Mouse (Mus musculus) adrenal gland, adult 18-20 months (tissue): ENCODE measurements at regions not wholly inside any gene's neighbourhood (a gene's known extent, or its start where the extent isn't known, plus 50 kb on each side); places are given as distances from the start of the nearest gene placed in this dataset.

ENCODE experiments used
- DNase-seq, 2 experiments: peaks; one replicate each; pipeline ENCODE4 v3.0.0; 2021 to 2022; ENCODE audit warnings: low spot score in 2 of 2

GRCm38 (mm10) chr10:16438414-16438813 is 1284.6 kb upstream of the Cited2 start:
- DNase-seq: no peak

- DNase-seq: no peak
Observed at GRCm38 (mm10) chr10:16440932-16441640, 1281.9 kb upstream of the Cited2 start.

GRCm38 (mm10) chr10:16441661-16442072 is 1281.4 kb upstream of the Cited2 start:
- no peak for DNase-seq

- no peak for DNase-seq
Observed at GRCm38 (mm10) chr10:16443901-16444300, 1279.1 kb upstream of the Cited2 start.

- no peak for DNase-seq
Observed at GRCm38 (mm10) chr10:16467935-16468334, 1255.1 kb upstream of the Cited2 start.

GRCm38 (mm10) chr10:16469711-16470110 is 1253.3 kb upstream of the Cited2 start:
- DNase-seq: no peak

GRCm38 (mm10) chr10:16473952-16474521 is 1249.0 kb upstream of the Cited2 start:
- no peak for DNase-seq

GRCm38 (mm10) chr10:16498580-16498979 is 1224.4 kb upstream of the Cited2 start:
- DNase-seq: no peak

- no peak for DNase-seq
Observed at GRCm38 (mm10) chr10:16507681-16508080, 1215.3 kb upstream of the Cited2 start.

- DNase-seq: no peak
Observed at GRCm38 (mm10) chr10:16508161-16508560, 1214.9 kb upstream of the Cited2 start.

GRCm38 (mm10) chr10:16514656-16515055 is 1208.4 kb upstream of the Cited2 start:
- DNase-seq: no peak

GRCm38 (mm10) chr10:16521895-16522294 is 1201.1 kb upstream of the Cited2 start:
- DNase-seq: no peak

GRCm38 (mm10) chr10:16524101-16524500 is 1198.9 kb upstream of the Cited2 start:
- DNase-seq: no peak

- DNase-seq: no peak
Observed at GRCm38 (mm10) chr10:16527693-16528092, 1195.3 kb upstream of the Cited2 start.

- DNase-seq: no peak
Observed at GRCm38 (mm10) chr10:16537660-16538059, 1185.4 kb upstream of the Cited2 start.

- no peak for DNase-seq
Observed at GRCm38 (mm10) chr10:16538379-16538778, 1184.6 kb upstream of the Cited2 start.

- no peak for DNase-seq
Observed at GRCm38 (mm10) chr10:16545445-16545844, 1177.6 kb upstream of the Cited2 start.

- DNase-seq: peak in 1 of 2 experiments; percentile 16
Observed at GRCm38 (mm10) chr10:16552861-16553635, 1170.0 kb upstream of the Cited2 start.

- no peak for DNase-seq
Observed at GRCm38 (mm10) chr10:16574568-16574967, 1148.5 kb upstream of the Cited2 start.

- DNase-seq: no peak
Observed at GRCm38 (mm10) chr10:16578554-16579078, 1144.4 kb upstream of the Cited2 start.

GRCm38 (mm10) chr10:16580200-16580599 is 1142.8 kb upstream of the Cited2 start:
- DNase-seq: no peak

GRCm38 (mm10) chr10:16588833-16589232 is 1134.2 kb upstream of the Cited2 start:
- DNase-seq: no peak
